Mouse (Mus musculus) small intestine, adult 2 months (tissue): Measurements from ENCODE around the gene Vgll4. TPM values are rescaled to one million over a fixed set of nuclear protein-coding genes. Genes with fewer than 3 reads are reported as not detected.

Source experiments
- H3K27ac ChIP-seq: fragments of 200-500 bp; 2 replicates; pipeline ENCODE4 v1.5.1; 2012; ENCODE audit warnings: low read depth, low read length, control low read depth, inconsistent platforms; ENCODE audit not compliant: insufficient read depth
- H3K27me3 ChIP-seq: fragments of 200-500 bp; 2 replicates; pipeline ENCODE4 v1.6.1; 2012; ENCODE audit warnings: mild to moderate bottlenecking, moderate library complexity, low read length, inconsistent platforms; ENCODE audit not compliant: control insufficient read depth, insufficient read depth
- H3K36me3 ChIP-seq: fragments of 200-500 bp; 2 replicates; pipeline ENCODE4 v1.6.1; 2012; ENCODE audit warnings: mild to moderate bottlenecking, low read length, control low read depth, inconsistent platforms; ENCODE audit not compliant: control insufficient read depth, insufficient read depth
- H3K4me1 ChIP-seq: fragments of 200-500 bp; 2 replicates; pipeline ENCODE4 v1.6.1; 2012; ENCODE audit warnings: low read length, inconsistent platforms, mixed read lengths; ENCODE audit not compliant: control insufficient read depth, insufficient read depth, insufficient read length
- H3K4me3 ChIP-seq: fragments of 200-500 bp; 2 replicates; pipeline ENCODE4 v1.5.1; 2012; ENCODE audit warnings: low read depth, mild to moderate bottlenecking, control low read depth, inconsistent platforms, low read length, moderate library complexity
- CTCF ChIP-seq: fragments of 200-500 bp; IDR thresholded peaks from 2 replicates; pipeline ENCODE4 v1.5.1; 2012; ENCODE audit warnings: low read depth, mild to moderate bottlenecking, control low read depth, inconsistent platforms, low read length, moderate library complexity, mixed read lengths; ENCODE audit not compliant: insufficient replicate concordance, insufficient read length; ENCODE audit errors: extremely low read depth
- POLR2A ChIP-seq: fragments of 200-500 bp; IDR thresholded peaks from 2 replicates; pipeline ENCODE4 v1.6.1; 2012; ENCODE audit warnings: low read depth, mild to moderate bottlenecking, control low read depth, inconsistent platforms, low read length, moderate library complexity
- WGBS: fragments of 180-500 bp; shearing (Covaris S2); methylation state at CpG from one replicate; pipeline ENCODE4 v1.1.7; 2018; 5-methylcytosine and 5-hydroxymethylcytosine counted together
- polyA plus RNA-seq: library from polyadenylated mRNA; depleted of rRNA; stranded (reverse); fragments of >200 nt; gene quantifications from 2 replicates; pipeline ENCODE4 v1.2.3, GENCODE M21; 2012; rRNA removed

The Vgll4 gene
- polyA plus RNA-seq, 1 experiment: 48.1 TPM

GRCm38 (mm10) chr6:114819971-114820481 lies 149.8 kb downstream of the Vgll4 start:
- TF ChIP-seq POLR2A (no peak), CTCF (no peak)
- H3K36me3 ChIP-seq: no peaks in the 10 kb centered on the region
- H3K27ac ChIP-seq: no peak overlapping the region
- no peaks in the 10 kb centered on the region for H3K27me3 ChIP-seq
- peaks cover 5% of the 10 kb centered on the region for H3K4me1 ChIP-seq
- 43% methylated on average over 9 of the region's 9 CpGs for WGBS
- no peak overlapping the region for H3K4me3 ChIP-seq

GRCm38 (mm10) chr6:114818471-114818870 lies 151.3 kb downstream of the Vgll4 start:
- WGBS: 73% methylated on average over 6 of the region's 6 CpGs
- TF ChIP-seq CTCF: no peak
- TF ChIP-seq POLR2A: no peak
- Histone ChIP-seq H3K27ac (no peak overlapping the region), H3K4me1 (peaks cover 5% of the 10 kb centered on the region), H3K36me3 (no peaks in the 10 kb centered on the region), H3K27me3 (no peaks in the 10 kb centered on the region), H3K4me3 (no peak overlapping the region)

GRCm38 (mm10) chr6:114817948-114818347 lies 151.8 kb downstream of the Vgll4 start:
- Histone ChIP-seq H3K36me3 (no peaks in the 10 kb centered on the region), H3K4me1 (peaks cover 5% of the 10 kb centered on the region), H3K4me3 (no peak overlapping the region), H3K27ac (no peak overlapping the region), H3K27me3 (no peaks in the 10 kb centered on the region)
- TF ChIP-seq CTCF (no peak), POLR2A (no peak)
- 57% methylated on average over 11 of the region's 11 CpGs for WGBS

GRCm38 (mm10) chr6:114814882-114815650 lies 154.7 kb downstream of the Vgll4 start:
- TF ChIP-seq POLR2A (no peak), CTCF (peak; percentile 20; the same call in 1 of the 2 replicates)
- H3K4me1 ChIP-seq: peaks cover 8% of the 10 kb centered on the region
- no peak overlapping the region for H3K27ac ChIP-seq
- 97% methylated on average over 5 of the region's 5 CpGs for WGBS
- H3K36me3 ChIP-seq: no peaks in the 10 kb centered on the region
- no peak overlapping the region for H3K4me3 ChIP-seq
- no peaks in the 10 kb centered on the region for H3K27me3 ChIP-seq

GRCm38 (mm10) chr6:114814199-114814881 lies 155.5 kb downstream of the Vgll4 start:
- TF ChIP-seq CTCF: no peak
- no peak for TF ChIP-seq POLR2A
- no peaks in the 10 kb centered on the region for H3K36me3 ChIP-seq
- H3K4me3 ChIP-seq: no peak overlapping the region
- whole genome bisulfite sequencing: 53% methylated on average over 6 of the region's 6 CpGs
- no peaks in the 10 kb centered on the region for H3K27me3 ChIP-seq
- H3K27ac ChIP-seq: no peak overlapping the region
- peaks cover 8% of the 10 kb centered on the region for H3K4me1 ChIP-seq

- Histone ChIP-seq H3K27me3 (no peaks in the 10 kb centered on the region), H3K4me1 (peaks cover 11% of the 10 kb centered on the region), H3K4me3 (no peak overlapping the region), H3K27ac (no peak overlapping the region), H3K36me3 (no peaks in the 10 kb centered on the region)
- WGBS: 84% methylated on average over 4 of the region's 4 CpGs
- TF ChIP-seq POLR2A: no peak
- no peak for TF ChIP-seq CTCF
Measured at GRCm38 (mm10) chr6:114812779-114813178, 157.0 kb downstream of the Vgll4 start.

GRCm38 (mm10) chr6:114812322-114812721 lies 157.5 kb downstream of the Vgll4 start:
- Histone ChIP-seq H3K36me3 (no peaks in the 10 kb centered on the region), H3K27me3 (no peaks in the 10 kb centered on the region), H3K4me3 (no peak overlapping the region), H3K4me1 (peaks cover 11% of the 10 kb centered on the region), H3K27ac (no peak overlapping the region)
- TF ChIP-seq POLR2A: no peak
- TF ChIP-seq CTCF: no peak
- 46% methylated on average over 5 of the region's 5 CpGs for WGBS

Other genes with a start within 250 kb of the Vgll4 start
- gene Tamm41, start 67.9 kb upstream of the Vgll4 start, polyA plus RNA-seq: 21.0 and 31.8 TPM in 2 replicates
- 3.1 and 4.1 TPM in 2 replicates for gene Syn2, start 164.9 kb upstream of the Vgll4 start, polyA plus RNA-seq